Mouse (Mus musculus) liver, embryonic 14.5 days (tissue): ENCODE data around the gene Lrch3.

Experiments used
- CTCF ChIP-seq: IDR thresholded peaks from 2 replicates; pipeline ENCODE4 v1.5.1; 2016; ENCODE audit warnings: antibody characterized with exemption, low read depth, control low read depth
- EP300 ChIP-seq: IDR thresholded peaks from 2 replicates; pipeline ENCODE4 v1.6.1; 2016; ENCODE audit warnings: antibody characterized with exemption, low read depth

DNA sequence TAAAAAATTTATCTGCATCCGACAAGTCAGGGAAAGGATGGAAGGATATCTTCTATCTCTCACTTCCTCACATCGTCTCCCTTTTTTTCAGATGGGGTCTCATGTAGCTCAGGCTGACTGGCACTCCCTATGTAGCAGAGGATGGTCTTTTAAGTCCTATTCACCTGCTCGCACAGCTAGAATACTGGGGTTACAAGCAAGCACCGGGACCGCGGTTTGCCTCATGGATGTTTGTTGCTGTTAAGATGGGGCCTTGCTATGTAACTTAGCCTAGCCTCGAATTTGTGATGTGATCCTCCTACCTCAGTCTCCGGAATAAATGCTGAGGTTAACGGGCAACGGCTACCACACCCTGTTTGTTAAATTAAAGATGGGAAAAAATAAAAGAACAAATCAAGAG, 141.8 kb downstream of the Lrch3 start:
- TF ChIP-seq CTCF, result no peak
- no peak for TF ChIP-seq EP300
